Mouse (Mus musculus): ENCODE data around the gene Gm47985.

DNA sequence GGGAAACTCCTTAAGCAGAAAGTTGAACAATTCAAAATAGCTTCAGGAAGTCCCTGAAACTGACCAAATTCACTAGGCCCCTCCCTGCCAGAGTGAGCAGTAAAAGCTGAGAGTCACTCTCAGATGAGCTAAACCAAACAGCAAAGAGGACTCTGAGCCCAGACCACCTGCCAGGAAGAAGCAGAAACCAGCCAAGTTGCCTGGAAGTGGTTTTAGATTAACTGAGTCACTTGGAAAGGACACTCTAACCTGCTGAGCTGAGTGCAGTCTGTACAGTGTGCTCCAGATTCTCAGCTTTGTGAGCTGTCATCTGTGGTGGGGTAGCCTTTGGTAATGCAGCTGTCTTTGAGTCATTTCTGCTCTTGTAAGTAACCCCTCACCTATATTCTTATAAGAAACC lies 34.5 kb upstream of the Gm47985 start:
- TF ChIP-seq CTCF (IDR thresholded peaks at IDR 0.05; ENCODE audit: borderline replicate concordance, insufficient read depth, low read depth, low read length) (no peak), POLR2A (IDR thresholded peaks at IDR 0.05; ENCODE audit: borderline replicate concordance, insufficient read depth, low read length) (no peak)
